Mouse (Mus musculus): ENCODE measurements around the gene Timm44. TPM values are rescaled to one million over a fixed set of nuclear protein-coding genes. Genes with fewer than 3 reads are reported as not detected.

Gene Timm44
- polyA plus RNA-seq, 1 experiment from 2014 or later: 54.1 TPM

Other genes with a start within 250 kb of the Timm44 start
- not detected in 2 replicates for gene Cd209f, start 170.1 kb downstream of the Timm44 start, polyA plus RNA-seq (2016; fragmentation: Nextera tagmentation; extraction: Ambion mirVana)
- not detected in 2 replicates for gene Cd209g, start 141.8 kb downstream of the Timm44 start, polyA plus RNA-seq (2016; fragmentation: Nextera tagmentation; extraction: Ambion mirVana)
- gene Evi5l, start 109.3 kb downstream of the Timm44 start, polyA plus RNA-seq (2016; fragmentation: Nextera tagmentation; extraction: Ambion mirVana): 70.1 and 70.6 TPM in 2 replicates
- gene Prr36, start 58.5 kb downstream of the Timm44 start, polyA plus RNA-seq (2016; fragmentation: Nextera tagmentation; extraction: Ambion mirVana): 39.2 and 42.0 TPM in 2 replicates
- 0.17 TPM in 1 of 2 replicates, not detected in the other for gene Lrrc8e, start 49.1 kb downstream of the Timm44 start, polyA plus RNA-seq (2016; fragmentation: Nextera tagmentation; extraction: Ambion mirVana)
- gene Map2k7, start 37.2 kb downstream of the Timm44 start, polyA plus RNA-seq (2016; fragmentation: Nextera tagmentation; extraction: Ambion mirVana): 41.2 and 46.4 TPM in 2 replicates
- 1.4 and 2.0 TPM in 2 replicates for gene Gm49320, start 37.0 kb downstream of the Timm44 start, polyA plus RNA-seq (2016; fragmentation: Nextera tagmentation; extraction: Ambion mirVana)
- 4.0 and 8.7 TPM in 2 replicates for gene Tgfbr3l, start 27.7 kb downstream of the Timm44 start, polyA plus RNA-seq (2016; fragmentation: Nextera tagmentation; extraction: Ambion mirVana)
- gene Snapc2, start 22.8 kb downstream of the Timm44 start, polyA plus RNA-seq (2016; fragmentation: Nextera tagmentation; extraction: Ambion mirVana): 57.3 and 60.2 TPM in 2 replicates
- gene Ctxn1, start 16.6 kb downstream of the Timm44 start, polyA plus RNA-seq (2016; fragmentation: Nextera tagmentation; extraction: Ambion mirVana): 194 and 195 TPM in 2 replicates
- 22.3 and 24.1 TPM in 2 replicates for gene Ccl25, start 49.3 kb upstream of the Timm44 start, polyA plus RNA-seq (2016; fragmentation: Nextera tagmentation; extraction: Ambion mirVana)
- 248 and 251 TPM in 2 replicates for gene Elavl1, start 49.5 kb upstream of the Timm44 start, polyA plus RNA-seq (2016; fragmentation: Nextera tagmentation; extraction: Ambion mirVana)
- gene Cers4, start 217.1 kb upstream of the Timm44 start, polyA plus RNA-seq (2016; fragmentation: Nextera tagmentation; extraction: Ambion mirVana): 24.9 and 26.1 TPM in 2 replicates